Mouse (Mus musculus): ENCODE measurements around the gene Riiad1. TPM values are rescaled to one million over a fixed set of nuclear protein-coding genes. Genes with fewer than 3 reads are reported as not detected.

Gene Riiad1
- polyA plus RNA-seq, 1 experiment from 2014 or later: not detected

DNA sequence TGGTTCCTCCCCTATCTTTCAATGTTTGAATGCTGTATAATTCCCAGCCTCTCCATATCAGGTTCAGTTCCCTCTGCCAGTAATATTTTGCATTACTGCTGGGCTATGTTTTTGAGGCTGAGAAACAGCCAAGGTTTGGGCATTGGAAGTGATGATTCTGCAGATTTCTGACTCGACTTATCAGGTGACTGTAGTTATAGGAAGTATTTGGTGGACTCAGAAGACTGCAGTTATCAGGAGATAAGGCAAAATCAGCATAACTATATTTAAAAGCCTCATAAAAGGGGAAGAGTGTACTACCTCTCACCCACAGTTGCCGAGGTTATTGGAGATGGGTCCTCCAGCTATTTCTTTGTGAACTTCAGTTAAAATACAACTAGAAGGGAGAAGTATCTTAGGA lies 49.2 kb downstream of the Riiad1 start:
- 22% methylated on average over 2 of the region's 2 CpGs for WGBS (ENCODE audit: insufficient replicate concordance)
- Histone ChIP-seq H3K36me3 (replicated peaks; ENCODE audit: insufficient read depth, low read length) (no peaks in the 10 kb centered on the region), H3K27ac (ENCODE audit: low read depth) (no peak overlapping the region), H3K4me3 (ENCODE audit: low read depth, low read length) (no peak overlapping the region), H3K4me1 (ENCODE audit: insufficient read depth) (peaks cover 3% of the 10 kb centered on the region; the same call in 1 of the 2 replicates), H3K27me3 (ENCODE audit: insufficient read depth, low read length) (no peaks in the 10 kb centered on the region), H3K9ac (replicated peaks) (no peak overlapping the region), H3K4me2 (ENCODE audit: low read depth, low read length) (no peak overlapping the region), H3K9me3 (ENCODE audit: low read length) (no peaks in the 10 kb centered on the region)
- TF ChIP-seq CTCF (IDR thresholded peaks at IDR 0.05; ENCODE audit: low read depth): no peak
- TF ChIP-seq EP300 (IDR thresholded peaks at IDR 0.05; ENCODE audit: low read depth): no peak
- ATAC-seq (no peak), DNase-seq (no peak)

Other genes starting within 250 kb of the Riiad1 start
- gene Gm4778, start 216.3 kb downstream of the Riiad1 start, polyA plus RNA-seq (2015; fragmentation: Nextera tagmentation; extraction: Ambion mirVana): not detected in 2 replicates
- gene Them4, start 170.3 kb downstream of the Riiad1 start, polyA plus RNA-seq (2015; fragmentation: Nextera tagmentation; extraction: Ambion mirVana): 15.6 and 16.3 TPM in 2 replicates
- gene Them5, start 138.2 kb downstream of the Riiad1 start, polyA plus RNA-seq (2015; fragmentation: Nextera tagmentation; extraction: Ambion mirVana): not detected in 2 replicates
- gene C2cd4d, start 117.9 kb downstream of the Riiad1 start, polyA plus RNA-seq (2015; fragmentation: Nextera tagmentation; extraction: Ambion mirVana): 0.24 and 0.34 TPM in 2 replicates
- gene Rorc, start 107.5 kb downstream of the Riiad1 start, polyA plus RNA-seq (2015; fragmentation: Nextera tagmentation; extraction: Ambion mirVana): 5.4 and 6.6 TPM in 2 replicates
- 0.38 and 0.46 TPM in 2 replicates for gene Lingo4, start 81.8 kb downstream of the Riiad1 start, polyA plus RNA-seq (2015; fragmentation: Nextera tagmentation; extraction: Ambion mirVana)
- 7.1 and 7.7 TPM in 2 replicates for gene Tdrkh, start 67.1 kb downstream of the Riiad1 start, polyA plus RNA-seq (2015; fragmentation: Nextera tagmentation; extraction: Ambion mirVana)
- gene Mrpl9, start 37.0 kb downstream of the Riiad1 start, polyA plus RNA-seq (2015; fragmentation: Nextera tagmentation; extraction: Ambion mirVana): 27.4 and 28.7 TPM in 2 replicates
- 0.15 and 0.38 TPM in 2 replicates for gene Oaz3, start 36.4 kb downstream of the Riiad1 start, polyA plus RNA-seq (2015; fragmentation: Nextera tagmentation; extraction: Ambion mirVana)
- 0.04 and 0.06 TPM in 2 replicates for gene Celf3, start 2.0 kb downstream of the Riiad1 start, polyA plus RNA-seq (2015; fragmentation: Nextera tagmentation; extraction: Ambion mirVana)
- 9.9 and 10.1 TPM in 2 replicates for gene Snx27, start 102.4 kb upstream of the Riiad1 start, polyA plus RNA-seq (2015; fragmentation: Nextera tagmentation; extraction: Ambion mirVana)
- not detected in 2 replicates for gene Gm10972, start 162.8 kb upstream of the Riiad1 start, polyA plus RNA-seq (2015; fragmentation: Nextera tagmentation; extraction: Ambion mirVana)
- 7.5 and 8.1 TPM in 2 replicates for gene Tuft1, start 178.5 kb upstream of the Riiad1 start, polyA plus RNA-seq (2015; fragmentation: Nextera tagmentation; extraction: Ambion mirVana)
- 35.1 and 39.9 TPM in 2 replicates for gene Selenbp2, start 213.2 kb upstream of the Riiad1 start, polyA plus RNA-seq (2015; fragmentation: Nextera tagmentation; extraction: Ambion mirVana)

Data from liver, postnatal 0 days (tissue).